Mouse (Mus musculus): ENCODE measurements around the gene Abracl.

Abracl gene

GRCm38 (mm10) chr10:18022741-18023347 lies at the start of gene Abracl:
Abracl (minus strand) TSS chr10:18023288.
- POLR2A ChIA-PET, result interaction anchor here in 3 of 4 experiments (0.6 to 2.6 kb wide), 28 partner anchors 8 to 447 kb away, joined by 3 to 17 read pairs (median 4); partner anchors contain the start of genes Reps1 (in 3 of the 3) and Cited2 (in 2 of the 3)
- CTCF ChIA-PET, result no interaction called here

- ChIA-PET POLR2A (interaction anchor here in 3 of 4 experiments (0.5 to 1.5 kb wide), 4 partner anchors 9 to 126 kb away, joined by 3 to 7 read pairs (median 4); no protein-coding TSS in a partner anchor), CTCF (interaction anchor here in 1 of 4 experiments (0.9 kb wide), 1 partner anchor 17 kb away, joined by 3 read pairs; the partner anchor contains the start of gene Reps1)
Measured at GRCm38 (mm10) chr10:18072871-18073270, 49.8 kb upstream of the Abracl start.

- ChIA-PET POLR2A (interaction anchor here in 2 of 4 experiments (0.6 to 7.5 kb wide), 2 partner anchors 14 to 23 kb away, joined by 3 to 57 read pairs; partner anchors contain the start of gene Reps1 (in 1 of the 2)), CTCF (no interaction called here)
Measured at GRCm38 (mm10) chr10:18070616-18071015, 47.5 kb upstream of the Abracl start.

GRCm38 (mm10) chr10:18070144-18070543 lies 47.1 kb upstream of the Abracl start:
- ChIA-PET POLR2A (interaction anchor here in 2 of 4 experiments (0.6 to 7.5 kb wide), 3 partner anchors 13 to 54 kb away, joined by 9 to 57 read pairs (median 10); partner anchors contain the start of gene Reps1 (in 1 of the 2)), CTCF (no interaction called here)

- ChIA-PET POLR2A (interaction anchor here in 2 of 4 experiments (0.6 to 7.5 kb wide), 4 partner anchors 13 to 69 kb away, joined by 3 to 57 read pairs (median 10); partner anchors contain the start of gene Reps1 (in 1 of the 2)), CTCF (no interaction called here)
Measured at GRCm38 (mm10) chr10:18069576-18069975, 46.5 kb upstream of the Abracl start.

- ChIA-PET POLR2A (interaction anchor here in 2 of 4 experiments (0.6 to 7.5 kb wide), 5 partner anchors 8 to 70 kb away, joined by 3 to 57 read pairs (median 9); partner anchors contain the start of gene Reps1 (in 1 of the 2)), CTCF (interaction anchor here in 1 of 4 experiments (0.6 kb wide), 1 partner anchor 148 kb away, joined by 3 read pairs; no protein-coding TSS in a partner anchor)
Measured at GRCm38 (mm10) chr10:18068880-18069279, 45.8 kb upstream of the Abracl start.

- ChIA-PET POLR2A (interaction anchor here in 3 of 4 experiments (0.7 to 7.5 kb wide), 8 partner anchors 9 to 287 kb away, joined by 3 to 57 read pairs (median 4); partner anchors contain the start of gene Reps1 (in 1 of the 3)), CTCF (interaction anchor here in 3 of 4 experiments (0.6 to 1.0 kb wide), 3 partner anchors 13 to 379 kb away, joined by 3 to 4 read pairs (median 4); partner anchors contain the start of gene Reps1 (in 1 of the 3))
Measured at GRCm38 (mm10) chr10:18067761-18068446, 44.8 kb upstream of the Abracl start.

GRCm38 (mm10) chr10:18066031-18066439 lies 42.9 kb upstream of the Abracl start:
- ChIA-PET CTCF (no interaction called here), POLR2A (interaction anchor here in 3 of 4 experiments (0.6 to 7.5 kb wide), 6 partner anchors 9 to 118 kb away, joined by 3 to 57 read pairs (median 4); partner anchors contain the start of genes Reps1 (in 2 of the 3) and Heca (in 1 of the 3))

- ChIA-PET CTCF (interaction anchor here in 2 of 4 experiments (0.7 to 1.0 kb wide), 2 partner anchors 19 to 40 kb away, joined by 3 read pairs; no protein-coding TSS in a partner anchor), POLR2A (interaction anchor here in 3 of 4 experiments (0.6 to 7.5 kb wide), 6 partner anchors 8 to 237 kb away, joined by 3 to 57 read pairs (median 4); partner anchors contain the start of gene Reps1 (in 2 of the 3))
Measured at GRCm38 (mm10) chr10:18064606-18065228, 41.6 kb upstream of the Abracl start.

GRCm38 (mm10) chr10:18061533-18061932 lies 38.4 kb upstream of the Abracl start:
- ChIA-PET CTCF (no interaction called here), POLR2A (interaction anchor here in 1 of 4 experiments (0.7 kb wide), 1 partner anchor 357 kb away, joined by 3 read pairs; no protein-coding TSS in a partner anchor)

GRCm38 (mm10) chr10:18060778-18061177 lies 37.7 kb upstream of the Abracl start:
- CTCF ChIA-PET, result interaction anchor here in 1 of 4 experiments (0.8 kb wide), 1 partner anchor 21 kb away, joined by 3 read pairs; no protein-coding TSS in a partner anchor
- POLR2A ChIA-PET, result interaction anchor here in 1 of 4 experiments (0.6 kb wide), 1 partner anchor 8 kb away, joined by 3 read pairs; no protein-coding TSS in a partner anchor

GRCm38 (mm10) chr10:18059807-18060206 lies 36.7 kb upstream of the Abracl start:
- POLR2A ChIA-PET, result interaction anchor here in 1 of 4 experiments (1.0 kb wide), 1 partner anchor 18 kb away, joined by 3 read pairs; no protein-coding TSS in a partner anchor
- CTCF ChIA-PET, result interaction anchor here in 2 of 4 experiments (0.6 to 0.8 kb wide), 2 partner anchors 22 to 1028 kb away, joined by 3 read pairs; no protein-coding TSS in a partner anchor

GRCm38 (mm10) chr10:18058681-18059338 lies 35.7 kb upstream of the Abracl start:
- POLR2A ChIA-PET, result interaction anchor here in 2 of 4 experiments (0.7 to 4.8 kb wide), 8 partner anchors 8 to 336 kb away, joined by 3 to 57 read pairs (median 3); partner anchors contain the start of gene Cited2 (in 1 of the 2)
- CTCF ChIA-PET, result no interaction called here

- CTCF ChIA-PET, result interaction anchor here in 2 of 4 experiments (0.5 to 1.5 kb wide), 5 partner anchors 12 to 305 kb away, joined by 3 to 6 read pairs (median 3); no protein-coding TSS in a partner anchor
- POLR2A ChIA-PET, result interaction anchor here (0.5 to 4.8 kb wide), 29 partner anchors 9 to 351 kb away, joined by 3 to 57 read pairs (median 5); partner anchors contain the start of genes Abracl (in 3 of the 4) and Cited2 (in 1 of the 4)
Measured at GRCm38 (mm10) chr10:18056391-18056745, 33.3 kb upstream of the Abracl start.

- POLR2A ChIA-PET, result interaction anchor here (0.5 to 4.8 kb wide), 28 partner anchors 8 to 351 kb away, joined by 3 to 57 read pairs (median 5); partner anchors contain the start of genes Abracl (in 3 of the 4) and Cited2 (in 2 of the 4)
Measured at GRCm38 (mm10) chr10:18055696-18056390, 32.8 kb upstream of the Abracl start, which contains the start of gene Reps1. Reps1 (plus strand) TSS chr10:18055861.

GRCm38 (mm10) chr10:18055009-18055695 lies 32.1 kb upstream of the Abracl start:
- ChIA-PET POLR2A (interaction anchor here in 3 of 4 experiments (0.5 to 4.8 kb wide), 24 partner anchors 8 to 332 kb away, joined by 3 to 57 read pairs (median 6); partner anchors contain the start of genes Abracl (in 3 of the 3) and Cited2 (in 2 of the 3)), CTCF (interaction anchor here (0.6 to 1.6 kb wide), 8 partner anchors 8 to 868 kb away, joined by 3 to 4 read pairs (median 3); no protein-coding TSS in a partner anchor)

More at GRCm38 (mm10) chr10:18055696-18056390, 32.8 kb upstream of the Abracl start, which contains the start of gene Reps1:
- CTCF ChIA-PET, result interaction anchor here (0.5 to 1.6 kb wide), 9 partner anchors 9 to 869 kb away, joined by 3 to 6 read pairs (median 3); no protein-coding TSS in a partner anchor

All from embryonic stem cell, embryonic (primary cell).